Mouse (Mus musculus): ENCODE measurements around the gene Atxn1.

DNA sequence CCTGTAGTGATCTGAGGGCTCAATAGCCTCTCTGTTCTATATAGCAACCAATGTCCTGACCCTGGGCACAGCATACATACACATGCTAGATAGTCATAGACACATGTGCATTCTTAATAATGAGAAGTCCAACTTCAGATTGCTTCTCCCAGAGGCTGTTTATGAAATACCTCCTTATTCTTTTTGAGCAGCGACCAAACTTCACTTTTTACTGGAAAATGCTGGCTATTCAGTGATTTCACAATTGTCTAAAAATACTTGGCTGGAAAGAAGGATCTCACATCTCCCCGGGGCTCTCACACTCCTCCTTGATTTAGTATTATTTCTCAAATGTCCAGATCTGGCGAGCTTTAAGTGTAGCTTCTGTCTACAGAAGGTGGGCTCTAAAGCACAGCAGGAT is 171.0 kb downstream of the Atxn1 start:
- no peak for TF ChIP-seq CTCF (IDR thresholded peaks at IDR 0.05; ENCODE audit: borderline replicate concordance, insufficient read depth, low read length)
- TF ChIP-seq POLR2A (IDR thresholded peaks at IDR 0.05; ENCODE audit: low read depth, low read length), result no peak
